Mouse (Mus musculus) forebrain, embryonic 13.5 days (tissue): ENCODE results near the gene Jarid2. TPM values are rescaled to one million over a fixed set of nuclear protein-coding genes. Genes with fewer than 3 reads are reported as not detected.

Source experiments
- ATAC-seq: fragments of 200-750 bp; cut with Nextera tagmentation; 2 replicates; pipeline ENCODE4 v1.8.0; 2017
- H3K27ac ChIP-seq: fragments of 300-500 bp; sonication (generic); 2 replicates; pipeline ENCODE4 v1.5.1; 2015; ENCODE audit warnings: inconsistent platforms, mild to moderate bottlenecking, moderate library complexity
- H3K27me3 ChIP-seq: fragments of 300-500 bp; sonication (generic); 2 replicates; pipeline ENCODE4 v1.6.1; 2015; ENCODE audit warnings: mild to moderate bottlenecking, inconsistent platforms
- H3K36me3 ChIP-seq: fragments of 300-500 bp; sonication (generic); 2 replicates; pipeline ENCODE4 v1.6.1; 2015; ENCODE audit warnings: mild to moderate bottlenecking, inconsistent platforms; ENCODE audit not compliant: poor library complexity, severe bottlenecking
- H3K4me1 ChIP-seq: fragments of 300-500 bp; sonication (generic); 2 replicates; pipeline ENCODE4 v1.6.1; 2015; ENCODE audit warnings: inconsistent platforms
- H3K4me2 ChIP-seq: fragments of 300-500 bp; sonication (generic); 2 replicates; pipeline ENCODE4 v1.6.1; 2015; ENCODE audit warnings: inconsistent platforms, mild to moderate bottlenecking, moderate library complexity
- H3K4me3 ChIP-seq: fragments of 300-500 bp; sonication (generic); 2 replicates; pipeline ENCODE4 v1.5.1; 2015; ENCODE audit warnings: mild to moderate bottlenecking, inconsistent platforms
- H3K9ac ChIP-seq: fragments of 300-500 bp; sonication (generic); 2 replicates; pipeline ENCODE4 v1.6.1; 2015; ENCODE audit warnings: mild to moderate bottlenecking, inconsistent platforms
- H3K9me3 ChIP-seq: fragments of 300-500 bp; sonication (generic); replicated peaks from 2 replicates; pipeline ENCODE4 v1.6.1; 2016; ENCODE audit warnings: inconsistent platforms
- WGBS: fragments of 180-500 bp; shearing (Covaris S2); methylation state at CpG from one replicate; pipeline ENCODE4 v1.1.7; 2015; 5-methylcytosine and 5-hydroxymethylcytosine counted together
- polyA plus RNA-seq: library from polyadenylated mRNA; unstranded; fragments of >200 nt; fragmentation: Nextera tagmentation; extraction: Ambion mirVana; gene quantifications from 2 replicates; pipeline ENCODE4 v1.2.1, GENCODE M21; 2015

Gene Jarid2
- polyA plus RNA-seq = 36.7 and 39.9 TPM in 2 replicates

DNA sequence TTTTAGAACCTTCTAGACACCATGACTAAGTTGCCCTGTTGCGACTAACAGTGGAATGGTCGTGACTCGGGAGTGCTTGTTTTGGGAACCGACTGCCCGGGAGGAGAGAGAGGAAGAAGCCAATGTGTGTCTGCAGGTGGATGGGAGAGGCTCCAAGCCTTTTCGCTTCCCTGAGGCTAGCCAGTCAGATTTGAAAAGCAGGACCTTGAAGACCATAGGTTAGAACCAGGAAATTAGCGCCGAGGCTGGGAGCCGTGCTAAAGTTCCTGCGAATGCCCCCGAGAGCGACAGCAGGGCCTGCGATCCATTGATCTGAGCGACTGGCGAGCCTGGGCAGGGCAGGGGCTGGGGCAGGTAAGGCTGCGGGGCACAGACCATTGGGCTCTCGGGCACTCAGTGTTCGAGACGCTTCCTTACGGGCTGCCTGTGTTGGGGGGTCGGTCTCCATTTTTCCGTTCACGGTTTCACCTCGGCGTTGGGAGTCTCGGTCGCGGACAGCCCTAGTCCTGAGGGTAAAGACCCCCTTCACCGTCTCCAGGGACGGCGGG, at the start of gene Jarid2:
Jarid2 (plus strand) TSS at position 51 of the 548 bp plus-strand sequence.
- H3K27ac ChIP-seq = peak within 1 kb of the TSS; percentile 95
- peak within 1 kb of the TSS; percentile 82 for H3K9ac ChIP-seq
- no peaks in the 10 kb centered on the region for H3K36me3 ChIP-seq
- peaks cover 22% of the 10 kb centered on the region for H3K4me1 ChIP-seq
- H3K9me3 ChIP-seq = no peaks in the 10 kb centered on the region
- no peak for ATAC-seq
- peak within 1 kb of the TSS; percentile 74 for H3K4me3 ChIP-seq
- 3% methylated on average over 31 of the region's 31 CpGs for WGBS
- peak within 1 kb of the TSS; percentile 89 for H3K4me2 ChIP-seq
- H3K27me3 ChIP-seq = no peaks in the 10 kb centered on the region

DNA sequence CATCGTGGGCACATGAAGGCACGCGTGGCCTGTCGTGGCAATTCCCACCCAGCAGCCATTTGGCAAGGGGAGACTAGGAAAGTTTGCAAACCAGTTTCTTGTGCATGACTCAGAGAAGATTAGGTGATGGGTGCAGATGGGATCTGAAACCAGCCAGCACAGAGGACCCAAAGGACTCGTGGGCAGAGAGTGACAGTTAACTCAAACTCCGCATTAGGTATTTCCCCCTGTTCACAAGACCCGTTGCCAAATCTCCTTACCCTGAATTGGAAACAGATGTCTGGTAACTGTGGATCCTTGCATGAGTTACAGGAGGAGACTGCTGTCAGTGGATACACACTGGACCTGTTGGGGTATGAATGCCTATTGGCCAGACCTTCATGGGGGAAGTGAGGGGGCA, 48.2 kb upstream of the Jarid2 start:
- H3K4me1 ChIP-seq = no peaks in the 10 kb centered on the region
- WGBS = 90% methylated on average over 7 of the region's 7 CpGs
- H3K36me3 ChIP-seq = no peaks in the 10 kb centered on the region
- H3K27me3 ChIP-seq = no peaks in the 10 kb centered on the region
- no peak overlapping the region for H3K9ac ChIP-seq
- no peak overlapping the region for H3K4me3 ChIP-seq
- no peak for ATAC-seq
- no peak overlapping the region for H3K4me2 ChIP-seq
- H3K27ac ChIP-seq = no peak overlapping the region
- H3K9me3 ChIP-seq = no peaks in the 10 kb centered on the region

DNA sequence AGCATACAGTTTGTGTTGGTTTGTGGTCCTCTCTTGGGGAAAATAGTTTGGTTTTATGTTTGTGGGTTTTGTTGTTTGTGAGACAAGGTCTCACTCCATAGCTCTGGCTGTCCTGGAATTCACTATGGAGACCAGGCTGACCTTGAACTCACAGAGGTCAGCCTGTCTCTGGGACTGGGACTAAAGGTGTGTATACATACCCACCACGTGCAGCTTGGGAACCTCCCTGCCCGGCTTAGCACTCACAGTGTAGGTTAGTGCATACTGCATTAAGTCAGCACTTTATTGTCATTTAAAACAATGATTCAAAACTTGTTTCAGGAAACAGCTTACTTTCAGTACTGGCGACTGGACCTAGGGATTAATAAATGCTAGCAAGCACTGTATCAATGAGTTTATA, 41.1 kb upstream of the Jarid2 start:
- ATAC-seq = no peak
- no peaks in the 10 kb centered on the region for H3K4me1 ChIP-seq
- 52% methylated on average over 3 of the region's 3 CpGs for WGBS
- no peaks in the 10 kb centered on the region for H3K9me3 ChIP-seq
- H3K27me3 ChIP-seq = no peaks in the 10 kb centered on the region
- H3K9ac ChIP-seq = no peak overlapping the region
- H3K4me2 ChIP-seq = no peak overlapping the region
- H3K36me3 ChIP-seq = no peaks in the 10 kb centered on the region
- H3K4me3 ChIP-seq = no peak overlapping the region
- no peak overlapping the region for H3K27ac ChIP-seq

DNA sequence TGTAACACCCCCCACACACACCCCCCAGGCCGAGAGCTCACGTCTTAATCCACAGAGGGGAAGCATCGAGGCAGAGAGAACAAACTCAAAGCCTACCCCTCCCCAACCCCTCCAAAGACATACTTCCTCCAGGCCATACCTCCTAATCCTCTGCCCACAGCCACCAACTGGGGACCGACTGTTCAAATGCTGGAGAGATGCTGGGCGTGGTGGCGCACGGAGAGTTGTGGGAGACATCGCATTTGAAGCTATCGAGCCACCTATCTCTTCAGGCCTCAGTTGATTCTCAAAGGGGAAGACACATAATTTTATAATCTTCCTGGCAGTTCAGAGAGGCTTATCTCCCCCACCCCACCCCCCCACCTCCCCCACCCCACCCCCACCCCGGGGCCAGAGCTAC, 31.6 kb upstream of the Jarid2 start:
- no peak for ATAC-seq
- Histone ChIP-seq H3K4me3 (no peak overlapping the region), H3K27ac (no peak overlapping the region), H3K27me3 (no peaks in the 10 kb centered on the region), H3K9me3 (no peaks in the 10 kb centered on the region), H3K9ac (no peak overlapping the region), H3K36me3 (no peaks in the 10 kb centered on the region), H3K4me2 (no peak overlapping the region), H3K4me1 (no peaks in the 10 kb centered on the region)
- WGBS = 86% methylated on average over 10 of the region's 10 CpGs

DNA sequence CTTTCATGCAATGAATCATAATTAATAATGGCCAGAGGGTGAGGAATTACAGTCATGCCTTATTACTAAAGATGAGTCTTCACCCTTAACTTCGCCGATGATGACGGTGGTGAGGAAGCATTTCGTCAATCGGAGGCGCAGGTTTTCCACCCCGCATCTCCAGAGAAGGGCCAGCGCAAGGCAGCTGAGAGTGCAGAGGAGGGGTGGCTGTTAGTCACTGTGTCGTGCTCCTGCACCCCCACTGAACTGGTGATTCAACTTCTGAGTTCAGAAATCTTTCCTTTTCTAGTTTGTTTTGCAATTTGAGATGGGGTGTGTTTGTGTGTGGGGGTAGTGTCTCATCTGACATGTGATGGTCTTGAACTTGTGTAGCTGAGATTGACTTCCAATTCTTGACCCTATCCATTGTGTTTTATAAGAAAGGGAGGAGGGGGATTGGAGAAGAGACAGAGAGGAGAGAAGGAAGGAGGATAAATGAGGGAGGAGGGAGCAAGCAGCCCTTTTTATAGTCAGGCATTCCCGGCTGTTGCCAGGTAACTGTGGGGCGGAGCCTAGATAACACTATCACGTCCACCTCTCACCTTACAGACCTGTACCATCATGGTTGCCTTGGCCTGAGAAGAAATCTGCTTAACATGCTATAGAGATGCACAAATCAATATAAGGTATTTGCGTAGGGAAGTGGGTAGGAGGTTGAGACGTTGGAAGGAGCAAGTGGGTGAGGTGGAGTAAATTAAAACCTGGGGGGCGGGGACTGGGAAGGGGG, 25.1 kb upstream of the Jarid2 start:
- Histone ChIP-seq H3K36me3 (no peaks in the 10 kb centered on the region), H3K27ac (no peak overlapping the region), H3K9ac (no peak overlapping the region), H3K4me3 (no peak overlapping the region), H3K27me3 (no peaks in the 10 kb centered on the region), H3K4me1 (peaks cover 15% of the 10 kb centered on the region), H3K4me2 (no peak overlapping the region), H3K9me3 (no peaks in the 10 kb centered on the region)
- WGBS = 87% methylated on average over 15 of the region's 15 CpGs
- no peak for ATAC-seq

DNA sequence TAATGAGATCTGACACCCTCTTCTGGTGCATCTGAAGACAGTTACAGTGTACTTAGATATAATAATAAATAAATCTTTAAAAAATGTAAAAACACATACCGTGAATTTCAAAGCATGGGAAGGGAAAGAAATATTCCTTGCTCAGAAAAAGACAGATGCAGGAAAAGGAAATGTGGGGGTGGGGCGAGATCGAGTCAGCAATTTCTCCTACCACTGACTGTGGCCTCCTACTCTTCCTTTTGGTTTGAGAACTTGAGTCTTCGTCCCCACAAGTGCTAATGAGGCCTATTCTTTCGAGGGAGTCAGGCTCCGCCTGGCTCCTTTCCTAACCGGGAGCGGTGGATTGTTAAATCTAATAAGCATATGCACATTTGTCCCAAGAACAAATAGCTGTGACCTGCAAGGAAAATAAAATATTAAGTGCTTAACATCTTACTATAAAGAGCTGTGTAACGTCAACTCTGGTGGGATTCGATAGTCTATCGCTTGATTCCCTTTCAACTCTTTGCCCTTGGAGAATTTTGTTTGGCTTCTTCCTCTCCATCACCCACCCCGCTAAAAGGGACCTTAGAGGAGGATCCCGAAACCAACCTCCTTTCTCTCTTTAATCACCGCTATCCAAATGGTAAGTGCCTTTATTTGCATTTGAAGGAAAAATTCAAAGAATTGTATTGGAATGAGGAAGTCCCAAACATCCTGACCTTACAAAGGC, 24.1 kb upstream of the Jarid2 start:
- Histone ChIP-seq H3K27me3 (no peaks in the 10 kb centered on the region), H3K4me3 (no peak overlapping the region), H3K4me2 (no peak overlapping the region), H3K27ac (no peak overlapping the region), H3K9ac (no peak overlapping the region), H3K36me3 (no peaks in the 10 kb centered on the region), H3K4me1 (peaks cover 15% of the 10 kb centered on the region), H3K9me3 (no peaks in the 10 kb centered on the region)
- no peak for ATAC-seq
- 27% methylated on average over 14 of the region's 14 CpGs for WGBS

DNA sequence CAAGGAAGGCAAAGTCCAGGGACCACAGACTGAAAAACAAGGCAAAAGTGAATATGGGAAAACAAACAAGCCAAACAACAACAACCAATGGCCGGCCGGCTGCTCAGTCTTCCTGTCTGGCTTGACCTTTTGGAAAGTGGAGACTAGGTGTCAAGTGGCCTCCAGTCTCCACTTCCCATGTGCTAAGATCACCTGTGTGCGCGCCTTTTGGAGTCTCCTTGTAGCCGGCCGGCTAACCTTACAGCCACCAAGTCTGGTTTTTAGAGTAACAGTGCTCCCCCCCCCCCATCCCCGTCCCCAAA, 23.6 kb upstream of the Jarid2 start:
- H3K4me3 ChIP-seq = no peak overlapping the region
- ATAC-seq = no peak
- 60% methylated on average over 7 of the region's 7 CpGs for WGBS
- H3K27ac ChIP-seq = no peak overlapping the region
- no peaks in the 10 kb centered on the region for H3K36me3 ChIP-seq
- H3K4me2 ChIP-seq = no peak overlapping the region
- H3K4me1 ChIP-seq = peaks cover 15% of the 10 kb centered on the region
- no peaks in the 10 kb centered on the region for H3K27me3 ChIP-seq
- H3K9me3 ChIP-seq = no peaks in the 10 kb centered on the region
- no peak overlapping the region for H3K9ac ChIP-seq

DNA sequence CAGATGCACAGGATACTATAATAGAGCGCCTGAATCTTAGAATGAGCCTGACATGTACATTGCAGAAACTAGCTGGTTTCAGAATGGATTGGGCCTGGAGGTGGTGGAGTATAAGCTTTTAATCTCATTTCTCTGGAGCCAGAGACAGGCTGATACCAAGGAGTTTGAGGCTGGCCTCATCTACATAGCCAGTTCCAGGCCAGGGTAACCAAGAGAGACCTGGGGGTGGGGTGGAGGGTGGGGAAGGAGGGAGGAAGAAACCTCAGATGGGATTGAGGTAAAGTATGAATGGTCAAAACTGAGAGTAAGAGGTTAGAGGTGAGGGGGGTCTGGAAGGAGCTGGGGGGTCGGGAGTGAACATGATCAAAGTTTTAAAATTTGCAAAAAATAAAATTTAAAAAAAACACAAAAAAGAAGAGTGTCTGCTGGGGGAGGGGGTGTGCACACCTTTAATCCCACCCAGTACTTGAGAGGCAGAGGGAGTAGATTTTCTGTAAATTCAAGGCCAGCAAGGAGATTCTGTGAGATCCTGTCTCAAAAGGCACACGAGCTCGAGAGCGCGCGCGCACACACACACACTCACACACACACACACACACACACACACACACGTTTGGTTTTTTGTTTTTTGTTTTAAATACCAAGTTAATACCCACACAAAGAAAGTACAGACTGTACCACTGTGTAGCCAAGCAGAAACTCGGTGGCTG, 22.9 kb upstream of the Jarid2 start:
- no peak for ATAC-seq
- Histone ChIP-seq H3K36me3 (no peaks in the 10 kb centered on the region), H3K9me3 (no peaks in the 10 kb centered on the region), H3K4me3 (no peak overlapping the region), H3K9ac (no peak overlapping the region), H3K4me1 (peaks cover 15% of the 10 kb centered on the region), H3K27me3 (no peaks in the 10 kb centered on the region), H3K27ac (no peak overlapping the region), H3K4me2 (no peak overlapping the region)
- WGBS = 54% methylated on average over 10 of the region's 10 CpGs

DNA sequence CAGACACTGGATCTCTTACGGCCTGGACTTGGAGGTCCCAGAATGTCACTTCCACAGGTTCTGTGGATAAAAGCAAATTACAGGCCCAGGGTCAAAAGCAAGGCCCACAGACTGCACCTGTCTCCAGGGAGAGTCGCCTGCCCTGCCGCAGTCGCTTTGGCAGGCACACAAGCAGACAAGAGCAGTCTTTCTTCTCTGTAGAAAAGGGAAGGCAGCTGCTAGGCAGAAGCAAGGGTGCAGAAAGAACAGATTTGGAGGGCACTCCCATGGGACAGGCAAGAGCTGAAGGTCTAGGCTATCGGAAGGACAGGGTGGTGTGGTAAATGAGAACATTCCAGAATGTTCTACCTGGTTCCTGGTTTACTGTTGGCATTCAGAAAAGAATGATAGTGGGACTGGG, 22.1 kb upstream of the Jarid2 start:
- H3K4me1 ChIP-seq = peaks cover 23% of the 10 kb centered on the region
- H3K36me3 ChIP-seq = no peaks in the 10 kb centered on the region
- H3K27me3 ChIP-seq = no peaks in the 10 kb centered on the region
- no peak for ATAC-seq
- H3K4me3 ChIP-seq = no peak overlapping the region
- H3K9me3 ChIP-seq = no peaks in the 10 kb centered on the region
- H3K9ac ChIP-seq = no peak overlapping the region
- no peak overlapping the region for H3K4me2 ChIP-seq
- H3K27ac ChIP-seq = no peak overlapping the region
- 63% methylated on average over 5 of the region's 5 CpGs for WGBS

DNA sequence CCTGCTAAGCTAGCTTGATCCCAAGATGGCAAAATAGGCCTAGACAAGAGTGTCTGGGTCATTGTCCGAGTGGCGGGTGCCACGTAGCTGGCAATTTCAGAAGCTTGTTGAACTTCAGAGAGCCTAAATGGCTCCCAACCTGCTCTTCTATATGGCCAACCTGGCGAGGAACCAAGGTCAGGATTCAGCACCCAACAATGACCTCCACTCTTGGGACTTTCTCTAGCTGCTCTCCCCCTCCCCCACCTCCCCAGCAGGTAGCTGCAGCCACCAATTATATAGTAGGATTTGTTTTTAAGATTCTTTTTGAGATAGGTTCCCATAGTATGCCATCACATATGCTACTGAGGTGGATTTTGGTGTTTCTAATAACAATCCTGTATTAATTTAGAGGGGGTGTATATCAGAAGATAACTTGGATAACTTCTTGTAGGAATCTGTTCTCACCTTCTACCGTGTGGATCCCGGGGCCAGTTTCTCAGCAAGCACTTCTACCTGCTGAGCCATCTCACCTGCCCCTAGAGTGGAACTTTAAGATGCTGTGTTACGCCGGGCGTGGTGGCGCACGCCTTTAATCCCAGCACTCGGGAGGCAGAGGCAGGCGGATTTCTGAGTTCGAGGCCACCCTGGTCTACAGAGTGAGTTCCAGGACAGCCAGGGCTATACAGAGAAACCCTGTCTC, 20.8 kb upstream of the Jarid2 start:
- Histone ChIP-seq H3K4me1 (peaks cover 24% of the 10 kb centered on the region), H3K9me3 (no peaks in the 10 kb centered on the region), H3K9ac (no peak overlapping the region), H3K27me3 (no peaks in the 10 kb centered on the region), H3K4me3 (no peak overlapping the region), H3K36me3 (no peaks in the 10 kb centered on the region), H3K27ac (no peak overlapping the region), H3K4me2 (no peak overlapping the region)
- no peak for ATAC-seq
- 96% methylated on average over 14 of the region's 14 CpGs for WGBS

DNA sequence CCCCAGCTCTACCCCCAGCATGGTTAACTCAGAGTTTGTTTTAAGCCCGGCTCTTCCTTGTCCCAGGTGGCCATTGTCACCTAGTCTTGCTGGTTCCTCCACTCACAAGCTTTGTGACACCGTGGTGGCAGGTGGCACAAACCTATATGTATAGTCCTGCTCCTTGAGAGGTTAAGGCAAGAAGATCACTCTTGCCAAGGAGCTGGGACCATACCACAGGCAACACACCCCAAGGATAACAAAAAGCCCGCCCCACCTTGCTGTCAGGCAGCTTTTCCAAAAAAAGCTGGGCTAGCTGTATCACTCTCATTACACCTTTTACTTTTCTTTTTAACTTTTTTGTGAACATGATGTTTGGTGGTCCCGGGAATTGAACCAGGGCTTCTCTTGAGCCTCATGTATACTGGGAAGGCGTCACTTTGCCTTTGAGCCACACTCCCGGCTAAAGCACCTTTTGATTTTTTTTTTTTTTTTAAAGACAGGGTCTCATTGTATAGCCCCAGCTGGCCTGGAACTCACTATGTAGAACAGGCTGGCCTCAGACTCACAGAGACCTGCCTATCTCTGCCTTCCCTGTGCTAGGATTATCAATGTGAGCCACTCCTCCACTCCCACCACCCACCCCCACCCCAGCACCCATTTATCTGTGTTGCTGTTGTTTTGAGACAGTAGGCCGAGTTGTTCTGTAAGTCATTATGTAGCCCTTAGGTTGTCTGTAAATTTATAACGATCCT, 19.4 kb upstream of the Jarid2 start:
- Histone ChIP-seq H3K4me3 (no peak overlapping the region), H3K4me2 (no peak overlapping the region), H3K4me1 (peaks cover 24% of the 10 kb centered on the region), H3K9ac (no peak overlapping the region), H3K9me3 (no peaks in the 10 kb centered on the region), H3K27me3 (no peaks in the 10 kb centered on the region), H3K27ac (no peak overlapping the region), H3K36me3 (no peaks in the 10 kb centered on the region)
- WGBS = 60% methylated on average over 8 of the region's 8 CpGs
- no peak for ATAC-seq
